Mouse (Mus musculus) forelimb bud, embryonic 11.5 days (tissue): ENCODE measurements at regions not wholly inside any gene's neighbourhood (a gene's known extent, or its start where the extent isn't known, plus 50 kb on each side); places are given as distances from the start of the nearest gene placed in this dataset.

Experiments
- DNase-seq: peaks from one replicate; pipeline ENCODE4 v3.0.0-alpha.2; 2012; ENCODE audit warnings: low read depth, low spot score

- peak; percentile 23 for DNase-seq
Measured at GRCm38 (mm10) chr13:119351346-119351745, 77.1 kb upstream of the Paip1 start.

DNA sequence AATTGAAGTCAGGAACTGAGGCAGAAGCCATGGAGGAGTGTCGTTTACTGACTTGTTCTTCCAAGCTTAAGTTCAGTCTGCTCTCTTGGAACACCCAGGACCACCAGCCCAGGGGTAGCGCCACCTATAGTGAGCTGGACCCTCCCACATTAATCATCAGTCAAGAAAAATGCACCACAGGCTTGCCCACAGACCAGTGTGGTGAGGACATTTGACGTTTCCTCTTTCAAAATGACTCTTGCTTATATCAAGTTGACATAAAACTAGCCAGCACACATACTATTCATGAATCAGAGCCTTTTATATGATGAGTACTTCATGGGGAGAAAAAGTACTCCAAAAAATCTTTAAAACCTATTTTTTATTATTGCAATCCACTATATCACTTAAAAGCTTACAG is 69.7 kb upstream of the Paip1 start:
- no peak for DNase-seq

DNA sequence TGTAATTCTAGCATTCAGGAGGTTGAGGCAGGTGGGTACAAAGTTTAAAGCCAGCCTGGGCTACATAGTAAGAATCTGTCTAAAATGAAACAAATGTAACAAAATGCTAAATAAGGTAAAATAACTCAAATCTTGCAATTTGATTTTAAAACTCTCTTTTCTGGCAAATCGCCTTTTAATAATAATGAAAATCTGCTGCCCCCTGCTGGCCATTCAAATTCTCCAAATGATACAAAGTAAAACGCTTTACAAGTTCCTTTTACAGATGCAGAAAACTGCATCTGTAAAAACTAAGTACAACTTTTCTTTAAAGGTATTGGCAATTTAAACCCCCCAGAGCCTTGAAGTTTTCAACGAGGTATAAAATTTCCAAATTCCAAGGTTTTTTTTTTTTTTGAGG is 65.0 kb upstream of the Paip1 start:
- peak; percentile 43 for DNase-seq

- no peak for DNase-seq
Measured at GRCm38 (mm10) chr13:119364160-119364559, 64.2 kb upstream of the Paip1 start.

GRCm38 (mm10) chr13:119367544-119367943 is 60.9 kb upstream of the Paip1 start:
- DNase-seq: no peak

DNA sequence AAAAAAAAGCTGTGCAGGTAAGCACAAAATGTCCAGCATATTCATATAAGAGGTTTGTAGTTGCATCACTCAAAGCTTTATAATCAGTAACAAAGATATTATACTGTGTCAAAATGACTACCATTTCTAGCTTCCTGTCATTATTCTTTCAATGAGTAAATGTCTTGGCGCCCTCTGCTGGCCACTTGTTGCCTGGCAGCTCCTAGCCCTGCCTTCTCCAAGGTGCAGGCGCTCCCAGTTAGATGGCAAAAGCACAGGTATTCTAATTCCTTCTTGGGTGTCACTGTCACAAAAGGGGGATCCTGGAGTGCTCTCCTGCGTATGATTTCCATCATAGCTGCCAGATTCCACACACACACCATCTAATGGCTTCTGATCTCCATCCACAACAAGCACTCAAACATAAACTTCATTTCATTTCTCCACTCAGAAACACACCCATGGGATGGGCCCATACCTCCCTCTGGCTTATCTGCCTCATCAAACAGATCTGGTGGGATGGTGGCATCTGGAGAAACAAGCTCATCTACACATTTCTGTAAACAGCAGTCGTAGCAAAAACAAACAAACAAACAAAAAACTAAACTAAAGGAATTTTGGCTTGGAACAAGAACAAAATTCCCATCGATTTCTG is 49.9 kb upstream of the Paip1 start:
- DNase-seq: peak; percentile 64
